Mouse (Mus musculus) neural tube, embryonic 11.5 days (tissue): ENCODE results near the gene Hs3st2. TPM values are rescaled to one million over a fixed set of nuclear protein-coding genes. Genes with fewer than 3 reads are reported as not detected.

Experiments used
- ATAC-seq: fragments of 200-750 bp; cut with Nextera tagmentation; 2 replicates; pipeline ENCODE4 v1.8.0; 2017; ENCODE audit warnings: moderate number of reproducible peaks, mild to moderate bottlenecking, moderate TSS enrichment, moderate library complexity; ENCODE audit not compliant: insufficient read depth, low FRiP score, low TSS enrichment
- DNase-seq: peaks from one replicate; pipeline ENCODE4 v3.0.0-alpha.2; 2015; ENCODE audit warnings: low spot score
- H3K27ac ChIP-seq: fragments of 300-500 bp; sonication (generic); 2 replicates; pipeline ENCODE4 v1.5.1; 2014; ENCODE audit warnings: low read depth, mild to moderate bottlenecking, low read length
- H3K27me3 ChIP-seq: fragments of 300-500 bp; sonication (generic); 2 replicates; pipeline ENCODE4 v1.6.1; 2014; ENCODE audit warnings: mild to moderate bottlenecking, low read length, mixed read lengths; ENCODE audit not compliant: control insufficient read depth, insufficient read depth
- H3K36me3 ChIP-seq: fragments of 300-500 bp; sonication (generic); 2 replicates; pipeline ENCODE4 v1.6.1; 2014; ENCODE audit warnings: mild to moderate bottlenecking, low read length, moderate library complexity, mixed read lengths; ENCODE audit not compliant: control insufficient read depth, insufficient read depth
- H3K4me1 ChIP-seq: fragments of 300-500 bp; sonication (generic); 2 replicates; pipeline ENCODE4 v1.6.1; 2014; ENCODE audit warnings: low read length, mixed read lengths; ENCODE audit not compliant: control insufficient read depth, insufficient read depth
- H3K4me2 ChIP-seq: fragments of 300-500 bp; sonication (generic); 2 replicates; pipeline ENCODE4 v1.6.1; 2014; ENCODE audit warnings: low read depth, mild to moderate bottlenecking, moderate library complexity
- H3K4me3 ChIP-seq: fragments of 300-500 bp; sonication (generic); 2 replicates; pipeline ENCODE4 v1.5.1; 2014; ENCODE audit warnings: low read depth, low read length
- H3K9ac ChIP-seq: fragments of 300-500 bp; sonication (generic); 2 replicates; pipeline ENCODE4 v1.6.1; 2014; ENCODE audit warnings: mild to moderate bottlenecking, low read length
- H3K9me3 ChIP-seq: fragments of 300-500 bp; sonication (generic); 2 replicates; pipeline ENCODE4 v1.6.1; 2016; ENCODE audit warnings: low read length; ENCODE audit not compliant: control insufficient read depth
- whole genome bisulfite sequencing: fragments of 180-500 bp; shearing (Covaris S2); extraction: QIAGEN DNeasy Blood & Tissue Kit; methylation state at CpG from one replicate; pipeline ENCODE4 v1.1.7; 2014; 5-methylcytosine and 5-hydroxymethylcytosine counted together
- polyA plus RNA-seq: library from polyadenylated mRNA; unstranded; fragments of >200 nt; fragmentation: Nextera tagmentation; extraction: Ambion mirVana; gene quantifications from 2 replicates; pipeline ENCODE4 v1.2.1, GENCODE M21; 2014

The Hs3st2 gene
- polyA plus RNA-seq, 1 experiment from 2014 or later = 1.7 TPM

DNA sequence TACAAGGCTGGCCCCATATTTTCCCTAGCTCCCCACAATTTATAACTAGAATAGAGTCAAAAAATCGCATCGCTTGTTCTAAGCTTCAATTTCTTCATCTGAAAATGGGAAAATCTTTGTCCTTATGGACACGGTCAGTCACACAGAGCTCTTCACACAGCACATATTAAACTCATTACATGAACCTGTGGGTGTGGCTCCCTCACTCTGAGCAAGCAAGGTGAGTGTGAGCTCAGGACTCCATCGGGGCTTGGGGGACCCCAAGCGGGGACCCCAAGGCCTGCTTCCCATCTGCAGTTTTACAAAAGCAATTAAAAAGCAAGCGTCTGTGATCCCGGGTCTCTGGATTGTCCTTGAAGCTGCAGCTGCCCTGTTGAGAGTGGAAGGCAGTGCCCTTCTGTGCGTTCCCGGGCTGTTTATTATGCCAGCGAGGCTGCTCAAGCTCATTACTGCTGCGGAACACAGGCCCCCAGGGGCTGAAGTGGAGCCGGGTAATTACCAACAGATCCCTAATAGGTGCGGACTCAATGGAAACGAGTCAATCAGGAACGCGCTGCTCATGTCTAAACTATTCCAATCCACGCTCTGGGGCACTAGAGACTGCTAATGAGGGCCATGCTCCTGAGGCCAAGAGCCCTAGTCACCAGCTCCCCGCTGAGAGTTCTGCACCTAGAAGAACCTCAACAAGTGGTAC, 157.8 kb downstream of the Hs3st2 start:
- ATAC-seq = peak; percentile 69
- no peaks in the 10 kb centered on the region for H3K4me1 ChIP-seq
- no peaks in the 10 kb centered on the region for H3K27me3 ChIP-seq
- H3K4me2 ChIP-seq = no peak overlapping the region
- DNase-seq = peak; percentile 51
- no peak overlapping the region for H3K9ac ChIP-seq
- no peaks in the 10 kb centered on the region for H3K9me3 ChIP-seq
- no peak overlapping the region for H3K4me3 ChIP-seq
- no peak overlapping the region for H3K27ac ChIP-seq
- 55% methylated on average over 18 of the region's 18 CpGs for WGBS
- no peaks in the 10 kb centered on the region for H3K36me3 ChIP-seq
